ENCODE assay signal across 21 mouse cellular contexts in the genomic region with DNA sequence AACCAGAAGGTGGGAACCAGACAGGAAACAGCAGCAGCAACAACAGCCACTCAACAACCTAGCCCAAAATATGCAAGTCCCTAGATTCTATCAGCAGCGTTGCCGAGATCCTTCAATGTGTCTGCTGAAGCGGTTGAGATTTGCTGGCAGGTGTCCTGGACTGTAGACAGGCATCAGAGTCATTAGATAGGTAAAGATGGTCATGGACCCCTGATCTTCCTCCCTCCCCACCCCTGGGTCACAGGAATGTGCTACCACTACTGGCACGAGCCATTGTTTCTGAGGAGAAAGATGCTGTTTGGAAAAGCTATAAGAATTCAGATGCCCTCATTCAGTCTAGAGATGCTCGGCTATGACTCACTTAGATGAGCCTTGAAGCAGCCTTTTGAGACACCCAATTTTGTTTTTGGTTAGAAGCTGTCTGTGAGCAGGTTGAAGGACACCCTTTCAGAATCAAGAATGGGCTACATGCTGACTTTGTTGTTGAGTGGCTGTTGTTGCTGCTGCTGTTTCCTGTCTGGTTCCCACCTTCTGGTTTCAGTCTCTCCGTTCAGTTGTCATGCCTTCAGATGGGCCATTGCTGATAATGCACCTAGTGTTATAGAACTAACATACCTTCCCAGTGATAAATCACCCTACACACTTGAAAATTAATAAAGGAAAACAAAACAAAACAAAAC. TPM values are rescaled to one million over a fixed set of nuclear protein-coding genes. Genes with fewer than 3 reads are reported as not detected.
DNase-seq lines count a peak whose midpoint lies in the region; ATAC-seq and TF ChIP-seq lines count a peak whose summit lies in the region.
"Had no signal": no experiment of that assay in that cellular context is flagged by ENCODE, and none has a peak within 500 bp of the region (broad histone marks: within the 10 kb centered on the region; RNA-seq: fewer than 3 reads in every experiment).

No protein-coding gene starts in this region.

- no peak for ATAC-seq in erythroid progenitor cell, adult 5-6 weeks (replicated peaks; ENCODE audit: low FRiP score, poor library complexity, severe bottlenecking)
- ATAC-seq: forebrain, embryonic 16.5 days; intestine, postnatal 0 days had no signal

- no peaks in the 10 kb centered on the region for H3K27me3 ChIP-seq in thymus, adult 2 months (ENCODE audit: control insufficient read depth, insufficient read depth, low read length)
- H3K27me3 ChIP-seq: hindbrain, embryonic 15.5 days; kidney, embryonic 15.5 days; lung, embryonic 15.5 days; stomach, embryonic 15.5 days had no signal

- peak overlapping the region; percentile 92 for H3K27ac ChIP-seq in thymus, adult 2 months (ENCODE audit: control insufficient read depth, insufficient read depth, low read length)
- H3K27ac ChIP-seq: hindbrain, embryonic 15.5 days; kidney, embryonic 15.5 days; liver, embryonic 14.5 days; midbrain, embryonic 10.5 days; stomach, embryonic 15.5 days had no signal

- H3K36me3 ChIP-seq in thymus, adult 2 months (ENCODE audit: control insufficient read depth, insufficient read depth, low read length) = no peaks in the 10 kb centered on the region
- H3K36me3 ChIP-seq: hindbrain, embryonic 15.5 days; kidney, embryonic 15.5 days; lung, embryonic 15.5 days; midbrain, embryonic 10.5 days; stomach, embryonic 15.5 days had no signal

- H3K4me1 ChIP-seq in thymus, adult 2 months (replicated peaks; ENCODE audit: control insufficient read depth, insufficient read depth, low read length) = peaks cover 16% of the 10 kb centered on the region
- H3K4me1 ChIP-seq: stomach, embryonic 15.5 days had no signal

- TF ChIP-seq CTCF in thymus, adult 2 months (IDR thresholded peaks at IDR 0.05; ENCODE audit: borderline replicate concordance, control insufficient read depth, extremely low read depth, insufficient read depth, low read length, poor library complexity) = no peak

- TF ChIP-seq POLR2A in thymus, adult 2 months (IDR thresholded peaks at IDR 0.05; ENCODE audit: control insufficient read depth, extremely low read depth, insufficient read depth, low read length, poor library complexity) = no peak

- WGBS in thymus, adult 2 months = 36% methylated on average over 6 of the region's 6 CpGs

- H3K4me3 ChIP-seq in thymus, adult 2 months (ENCODE audit: control insufficient read depth, insufficient read depth, low read length) = no peak overlapping the region
- H3K4me3 ChIP-seq: hindbrain, embryonic 15.5 days; kidney, embryonic 15.5 days; lung, embryonic 15.5 days; midbrain, embryonic 10.5 days; stomach, embryonic 15.5 days had no signal

- DNase-seq in thymus, adult 2 months = no peak
- DNase-seq in thymus, postnatal 14 days = no peak
- peak; percentile 15 to 31 for DNase-seq in CD8-positive naive resting alpha-beta T cell, adult 2 months (ENCODE audit: low read depth in 2 of 2, low spot score in 2 of 2)
- peak; percentile 55 for DNase-seq in naive thymus-derived CD4-positive, alpha-beta T cell, adult 2 months (ENCODE audit: low read depth)
- no peak for DNase-seq in lung, postnatal 14 days
- no peak for DNase-seq in heart, postnatal 4 days
- DNase-seq: adrenal gland, postnatal 14 days; cerebellum, postnatal 14 days; embryo, embryonic 11 days; right cerebral cortex, postnatal 4 days had no signal

RNA-seq across cellular contexts. Expression of a gene that starts 3.5 kb away (rescaled TPM):
- 78.4 and 142 TPM in 2 replicates for polyA plus RNA-seq in thymus, adult 2 months (2012; rRNA removed)
- total RNA-seq in erythroid progenitor cell, adult 5-6 weeks (2015; ENCODE audit: low replicate concordance) = 17.3 and 34.4 TPM in 2 replicates
- total RNA-seq in erythroid progenitor cell, adult 5-6 weeks (2017; ENCODE audit: low replicate concordance) = 21.1 and 27.2 TPM in 2 replicates
- total RNA-seq in heart, postnatal 4 days (2021) = 10 to 100 TPM; 16.8 to 18.9 TPM

RNA-seq across cellular contexts. Expression of a gene that starts 57.2 kb away (rescaled TPM):
- 0.20 and 0.34 TPM in 2 replicates for polyA plus RNA-seq in thymus, adult 2 months (2012; rRNA removed)
- not detected in 2 replicates for total RNA-seq in erythroid progenitor cell, adult 5-6 weeks (2015; ENCODE audit: low replicate concordance)
- 1.8 TPM in 1 of 2 replicates, not detected in the other for total RNA-seq in erythroid progenitor cell, adult 5-6 weeks (2017; ENCODE audit: low replicate concordance)
- total RNA-seq in heart, postnatal 4 days (2021) = under 1 TPM; 0.50 to 0.52 TPM
- total RNA-seq: midbrain, postnatal 0 days had no signal
- polyA plus RNA-seq: macrophage had no signal

RNA-seq across cellular contexts. Expression of a gene that starts 57.2 kb away (rescaled TPM):
- 121 and 155 TPM in 2 replicates for polyA plus RNA-seq in thymus, adult 2 months (2012; rRNA removed)
- 161 and 174 TPM in 2 replicates for total RNA-seq in erythroid progenitor cell, adult 5-6 weeks (2015; ENCODE audit: low replicate concordance)
- total RNA-seq in erythroid progenitor cell, adult 5-6 weeks (2017; ENCODE audit: low replicate concordance) = 129 and 151 TPM in 2 replicates
- total RNA-seq in heart, postnatal 4 days (2021) = 100 to 1,000 TPM; 246 to 267 TPM

Comparison
In these comparisons a context has a peak if more than half of its experiments do, and no peak if none do; other contexts are left out.
1. DNase-seq: peak in CD8-positive naive resting alpha-beta T cell, adult 2 months (2 of 2) and naive thymus-derived CD4-positive, alpha-beta T cell, adult 2 months (single experiment); none in thymus, adult 2 months (single experiment), thymus, postnatal 14 days (single experiment), lung, postnatal 14 days (single experiment) and heart, postnatal 4 days (single experiment).